Comparison of ENCODE assay signal across 6 mouse cellular contexts in the genomic region with DNA sequence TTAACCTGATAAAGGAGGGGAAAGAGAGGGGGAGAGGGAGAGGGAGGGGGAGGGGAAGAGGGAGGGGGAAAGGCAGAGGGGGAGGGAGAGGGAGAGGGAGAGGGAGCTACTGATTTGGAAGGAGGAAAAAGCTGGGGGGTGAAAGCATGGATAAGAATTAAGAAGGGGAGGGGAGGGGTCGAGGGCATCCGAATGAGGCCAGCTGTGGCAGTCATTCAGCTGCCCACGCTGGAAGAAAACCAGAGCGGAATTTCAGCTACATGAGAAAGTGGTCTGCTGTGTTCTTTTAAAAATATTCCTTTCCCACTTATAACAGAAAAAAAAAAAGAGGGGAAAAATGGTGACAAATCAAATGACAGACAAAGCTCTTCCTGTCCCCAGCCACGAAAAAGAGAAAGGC.
ATAC-seq and TF ChIP-seq lines count a peak whose summit lies in the region.
"Had no signal": no experiment of that assay in that cellular context is flagged by ENCODE, and none has a peak within 500 bp of the region (broad histone marks: within the 10 kb centered on the region; RNA-seq: fewer than 3 reads in every experiment).

No protein-coding gene starts in this region.

- H3K4me2 ChIP-seq in myocyte (ENCODE audit: low read depth), result no peak overlapping the region

- H3K36me3 ChIP-seq in myocyte (ENCODE audit: control insufficient read depth, insufficient read depth), result no peaks in the 10 kb centered on the region
- H3K36me3 ChIP-seq: G1E had no signal

- no peaks in the 10 kb centered on the region for H3K27me3 ChIP-seq in myocyte (ENCODE audit: control insufficient read depth, insufficient read depth, insufficient read length)
- H3K27me3 ChIP-seq: Patski had no signal

- no peak overlapping the region for H3K4me3 ChIP-seq in myocyte

- no peak overlapping the region for H3ac ChIP-seq in myocyte (ENCODE audit: control insufficient read depth, insufficient read length)

- ATAC-seq in inflammation-experienced regulatory T-cells, adult 6 months, result no peak
- ATAC-seq: activated CD4-positive, CD25-positive, alpha-beta regulatory T cell, adult 4 months; CD4-positive, CD25-positive, alpha-beta regulatory T cell, adult 4 months; Patski had no signal

- no peak for TF ChIP-seq POLR2A in myocyte (IDR thresholded peaks at IDR 0.05; ENCODE audit: insufficient read length, low read depth)

- no peaks in the 10 kb centered on the region for H3K79me2 ChIP-seq in myocyte (ENCODE audit: control insufficient read depth, insufficient read depth)

TF ChIP-seq in myocyte, 11 proteins besides CTCF, POLR2A, EP300 and RAD21:
- TF ChIP-seq MYOD1 (IDR thresholded peaks at IDR 0.05; ENCODE audit: control insufficient read depth in 1 of 3, insufficient read length in 2 of 3, low read depth in 2 of 3) (peak in 2 of 3 experiments; percentile 63 to 79), SRF (IDR thresholded peaks at IDR 0.05; ENCODE audit: control insufficient read depth, insufficient read length, low read depth) (no peak)
TF ChIP-seq in myocyte: peak in this region for 1.
